Mouse (Mus musculus): ENCODE results near the gene Skap1.

- TF ChIP-seq CTCF (IDR thresholded peaks at IDR 0.05; ENCODE audit: low read depth, low read length) (no peak), POLR2A (IDR thresholded peaks at IDR 0.05; ENCODE audit: insufficient read depth, low read length) (no peak)
Measured at GRCm38 (mm10) chr11:96434888-96435287, 29.5 kb upstream of the Skap1 start.

All from ES-Bruce4 (cell line).